Mouse (Mus musculus) frontal cortex, adult 2 months (tissue): ENCODE measurements around the gene Ubn1. TPM values are rescaled to one million over a fixed set of nuclear protein-coding genes. Genes with fewer than 3 reads are reported as not detected.
A peak's percentile ranks its signal among the peaks of the same experiment; 100 is the strongest.

Experiments
- DNase-seq, 2 experiments: peaks; one replicate each; pipeline ENCODE4 v3.0.0; 2022; ENCODE audit warnings: low spot score in 1 of 2; ENCODE audit errors: extremely low spot score in 1 of 2
- polyA plus RNA-seq: library from polyadenylated mRNA; depleted of rRNA; stranded (reverse); fragments of >200 nt; gene quantifications from 2 replicates; pipeline ENCODE4 v1.2.3, GENCODE M21; 2012

Gene Ubn1
- polyA plus RNA-seq, 1 experiment = 34.9 TPM

DNA sequence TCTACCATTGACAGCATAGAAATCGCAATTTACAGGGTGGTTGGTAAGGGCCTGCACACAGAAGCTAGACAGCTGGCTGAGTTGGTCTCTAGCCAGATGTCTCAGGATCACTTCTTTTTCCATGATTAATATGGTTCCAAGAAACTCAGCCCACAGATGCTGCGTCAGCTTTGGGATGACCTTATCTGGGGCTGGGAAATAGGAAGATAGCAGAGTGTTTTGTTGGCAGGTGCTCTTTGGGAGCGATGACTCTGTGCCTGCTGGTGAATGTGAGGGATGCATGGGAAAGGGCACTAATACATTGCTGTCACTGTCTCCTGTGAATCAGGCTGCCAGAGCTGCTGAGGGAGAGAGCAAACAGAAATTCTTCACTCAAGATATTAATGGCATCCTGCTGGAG, 20.5 kb downstream of the Ubn1 start:
- DNase-seq = peak; percentile 29 to 66

DNA sequence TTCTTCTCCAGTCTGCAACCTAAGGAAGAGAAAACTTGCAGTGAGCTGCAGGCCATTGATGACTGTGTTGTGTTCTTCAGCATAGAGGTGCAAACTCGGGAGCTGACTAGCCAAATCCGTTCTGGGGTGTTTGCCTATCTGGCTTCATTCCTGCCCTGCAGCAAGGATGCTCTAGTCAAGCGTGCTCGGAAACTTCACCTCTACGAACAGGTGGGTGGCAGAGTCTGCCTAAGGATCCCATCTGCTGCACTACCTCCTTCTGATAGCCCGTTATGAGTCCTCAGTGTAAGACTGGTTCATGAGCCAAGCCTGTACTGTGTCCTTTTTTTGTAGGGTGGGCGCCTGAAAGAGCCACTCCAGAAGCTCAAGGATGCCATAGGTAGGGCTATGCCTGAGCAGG, 22.1 kb downstream of the Ubn1 start:
- DNase-seq = no peak

DNA sequence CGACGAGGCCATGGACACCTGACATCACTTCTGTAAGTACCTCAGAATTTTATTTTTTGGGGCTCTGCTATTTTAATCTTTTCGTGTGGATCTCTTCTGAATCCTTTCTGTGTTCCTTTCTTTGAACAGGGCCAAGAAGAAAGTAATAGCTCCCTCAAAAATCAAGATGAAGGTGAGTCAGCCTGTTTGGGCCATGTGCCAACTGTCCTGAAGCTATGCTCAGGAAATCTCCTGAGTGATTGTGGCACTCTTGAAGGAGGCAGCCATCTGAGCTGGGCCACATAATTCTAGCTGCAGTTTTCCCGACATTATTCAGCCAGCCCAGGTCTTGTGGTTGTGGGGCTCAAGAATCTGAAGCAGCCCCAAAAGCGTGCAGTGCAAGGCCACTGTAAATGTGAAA, 24.5 kb downstream of the Ubn1 start:
- peak in 1 of 2 experiments; percentile 54 for DNase-seq

DNA sequence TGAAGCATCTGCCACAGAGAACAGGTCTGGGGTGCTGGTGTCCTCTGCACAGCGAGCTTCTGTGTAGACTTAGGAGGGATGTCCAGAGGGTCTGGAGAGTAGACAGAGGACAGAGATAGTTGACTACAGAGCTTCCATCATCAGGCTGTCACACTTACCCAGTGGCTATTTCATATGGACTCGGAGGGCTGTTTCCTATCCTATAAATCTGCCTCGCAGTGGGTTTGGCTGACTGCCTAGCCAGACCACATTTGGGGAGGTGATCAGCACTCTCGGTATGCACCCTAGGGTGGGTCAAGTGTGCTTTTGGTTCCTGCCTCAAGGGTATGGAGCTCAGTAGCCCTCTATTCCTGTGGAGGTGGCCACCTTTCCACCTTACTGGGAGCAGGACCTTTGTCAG, 35.3 kb downstream of the Ubn1 start:
- no peak for DNase-seq

DNA sequence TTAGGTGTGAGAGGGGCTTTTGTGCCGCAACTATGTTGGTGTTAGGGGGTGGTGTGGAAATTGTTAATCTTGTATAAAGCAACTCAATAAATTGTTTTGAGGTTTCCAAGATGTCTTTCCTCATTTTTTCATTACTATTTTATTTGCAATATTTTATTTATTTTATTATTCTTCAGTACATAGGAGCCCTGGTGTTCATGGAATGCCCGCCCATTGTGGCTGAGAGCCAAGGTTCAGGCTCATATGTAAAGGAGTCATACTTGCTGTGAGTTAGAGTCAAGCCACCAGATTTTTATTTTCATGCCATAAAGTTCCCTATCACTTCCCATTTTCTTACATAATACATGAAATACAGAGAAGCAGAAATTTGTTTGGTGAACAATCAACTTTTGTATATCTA, 36.3 kb downstream of the Ubn1 start:
- no peak for DNase-seq

DNA sequence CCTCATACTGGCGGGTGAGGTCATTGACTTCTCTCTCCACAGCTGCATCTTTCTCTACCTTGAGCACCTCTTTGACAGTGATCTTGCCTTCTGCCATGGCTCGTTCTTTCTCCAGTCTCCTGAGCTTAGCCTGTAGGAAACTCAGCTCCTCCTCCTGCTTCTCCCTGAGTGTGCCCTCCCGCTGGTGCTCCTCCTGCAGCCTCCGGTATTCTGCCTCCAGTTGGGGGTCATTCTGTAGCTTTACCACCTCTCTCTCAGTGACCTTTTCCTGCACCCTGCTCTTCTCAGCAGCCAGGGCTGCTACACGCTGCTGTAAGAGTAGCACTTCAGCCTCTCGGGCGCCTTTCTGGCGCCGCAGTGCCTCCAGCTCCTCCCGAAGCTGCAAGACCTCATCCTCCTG, 39.2 kb downstream of the Ubn1 start:
- DNase-seq = no peak

DNA sequence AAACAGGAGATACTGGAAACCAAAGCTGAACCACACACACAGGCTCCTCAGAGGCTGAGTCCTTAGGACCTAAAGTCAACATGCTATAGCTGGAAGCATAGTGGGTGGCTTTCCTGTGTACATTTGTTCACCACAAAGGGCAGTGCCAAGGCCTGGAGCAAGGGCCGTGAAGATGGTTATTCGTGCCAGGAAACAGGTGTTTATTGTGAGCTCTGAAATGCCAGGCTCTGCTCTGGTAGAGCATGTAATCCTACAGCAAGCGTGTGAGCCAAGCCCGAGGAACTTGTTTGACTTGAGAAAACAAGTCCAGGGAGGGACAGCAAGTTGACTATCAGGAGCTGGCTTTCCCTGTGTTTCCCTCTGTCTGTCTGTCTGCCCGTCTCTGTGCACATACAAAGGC, 43.4 kb downstream of the Ubn1 start:
- DNase-seq = no peak

DNA sequence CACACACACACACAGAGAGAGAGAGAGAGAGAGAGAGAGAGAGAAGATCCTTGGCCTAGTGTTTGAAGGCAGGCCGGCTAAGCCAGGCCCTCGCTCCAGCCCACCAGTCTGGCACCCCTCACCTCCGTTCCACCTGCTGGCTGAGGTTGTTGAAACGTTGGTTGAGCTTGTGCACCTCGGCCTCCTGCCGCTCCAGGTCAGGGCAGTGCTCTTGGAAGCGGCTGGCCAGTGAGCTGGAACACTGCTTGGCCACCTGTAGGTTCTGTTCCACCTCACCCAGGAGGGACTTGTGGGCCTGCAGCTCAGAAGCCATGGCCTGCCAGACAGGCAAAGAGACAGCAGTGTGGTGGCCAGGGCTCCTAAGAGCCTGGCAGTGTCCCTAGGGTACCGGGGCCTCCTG, 46.6 kb downstream of the Ubn1 start:
- no peak for DNase-seq

DNA sequence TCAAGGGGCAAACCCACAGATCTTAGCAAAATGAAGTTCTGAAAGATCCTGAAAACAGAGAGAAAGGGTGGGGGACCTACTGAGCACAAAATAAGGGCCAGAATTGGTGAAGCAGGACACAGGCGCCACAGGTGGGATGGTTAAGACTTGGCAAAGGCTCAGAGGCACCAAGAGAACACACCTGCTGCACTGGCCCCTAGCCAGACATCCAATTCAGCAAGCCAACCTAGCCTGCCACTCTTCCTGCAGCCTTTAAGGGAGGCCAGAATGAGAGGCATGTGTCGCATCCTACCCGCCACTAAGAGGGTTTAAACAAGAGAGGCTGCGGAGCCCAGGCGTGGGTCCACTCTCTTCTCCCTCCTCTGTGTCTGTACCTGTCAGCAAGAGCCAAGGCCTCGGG, 51.1 kb downstream of the Ubn1 start:
- DNase-seq = no peak

DNA sequence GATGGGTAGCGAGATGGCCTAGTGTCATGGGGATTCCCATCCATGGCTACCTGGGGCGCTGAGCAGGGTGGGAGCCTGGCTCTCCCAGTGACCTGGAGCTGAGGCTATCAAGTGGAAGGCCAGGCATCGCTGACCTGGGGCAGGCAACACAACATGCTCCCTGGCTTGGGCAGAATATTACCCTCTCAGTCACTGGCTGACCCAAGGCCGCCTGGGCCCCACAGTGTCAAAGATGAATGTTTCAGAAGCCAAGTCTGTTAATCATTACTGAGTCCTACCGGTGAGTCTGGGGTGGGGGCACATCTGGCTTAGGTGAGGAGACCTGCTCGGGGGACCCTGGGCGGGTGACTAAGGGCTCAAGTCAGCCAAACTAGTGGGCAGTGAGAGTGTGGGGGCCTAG, 60.0 kb downstream of the Ubn1 start:
- DNase-seq = no peak

DNA sequence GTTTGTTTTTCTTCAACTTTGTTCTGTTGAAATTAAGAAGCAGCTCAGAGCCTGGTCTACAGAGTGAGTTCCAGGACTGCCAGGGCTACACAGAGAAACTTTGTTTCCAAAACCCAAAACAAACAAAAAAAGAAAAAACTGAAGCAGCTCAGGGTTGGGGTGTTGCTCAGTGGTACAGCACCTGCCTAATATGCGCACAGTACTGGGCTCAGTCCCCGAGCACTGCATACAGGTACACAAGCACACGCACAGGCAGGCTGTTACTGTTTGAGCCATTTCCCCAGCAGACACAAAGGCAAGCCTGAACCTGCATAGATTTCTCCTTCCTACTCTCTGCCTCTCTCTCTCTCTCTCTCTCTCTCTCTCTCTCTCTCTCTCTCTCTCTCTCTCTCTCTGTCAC, 61.2 kb downstream of the Ubn1 start:
- no peak for DNase-seq

DNA sequence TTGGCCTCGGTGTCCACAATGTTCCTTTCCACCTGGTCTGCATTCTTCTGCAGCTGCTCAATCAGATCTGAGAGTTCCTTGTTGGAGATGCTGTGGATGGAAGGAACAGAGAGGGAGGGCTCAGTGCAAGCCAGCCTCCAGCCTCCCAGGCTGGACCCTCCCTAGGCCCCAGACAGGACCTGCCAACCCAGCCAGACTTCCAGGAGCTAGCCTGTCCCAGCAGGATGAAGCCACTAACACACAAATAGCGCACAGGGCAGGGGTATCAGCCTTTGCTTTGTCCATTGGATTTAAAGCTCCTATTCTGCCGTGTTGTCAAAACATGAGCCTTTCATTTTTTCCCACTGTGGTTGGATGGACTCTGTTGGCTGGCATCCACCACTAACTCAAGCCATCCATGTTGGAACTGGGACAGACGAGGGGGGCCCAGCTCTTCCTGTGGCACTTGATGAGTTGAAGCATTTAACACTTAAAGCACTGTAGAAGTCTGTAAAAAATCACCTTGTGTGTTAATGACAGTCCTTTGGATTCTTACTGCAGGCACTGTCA, 63.2 kb downstream of the Ubn1 start:
- no peak for DNase-seq

DNA sequence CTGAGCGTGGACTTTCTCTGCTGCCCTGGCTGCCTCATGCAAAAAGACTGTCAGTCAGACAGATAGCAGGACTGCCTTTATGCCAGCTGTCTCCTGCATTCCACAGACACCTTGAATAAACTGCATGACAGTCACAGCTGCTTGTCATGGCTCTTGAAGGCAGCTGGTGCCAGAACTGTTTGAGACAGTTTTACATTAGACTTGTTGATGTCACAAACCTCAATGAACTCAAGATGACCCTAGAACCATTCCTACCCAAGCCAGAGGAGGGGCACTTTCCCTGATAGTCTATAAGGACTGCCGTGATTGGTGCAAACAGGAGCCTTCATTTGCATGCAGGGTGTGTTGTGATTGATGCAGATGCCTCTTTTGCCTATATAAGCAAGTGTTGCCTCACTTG, 63.7 kb downstream of the Ubn1 start:
- no peak for DNase-seq

DNA sequence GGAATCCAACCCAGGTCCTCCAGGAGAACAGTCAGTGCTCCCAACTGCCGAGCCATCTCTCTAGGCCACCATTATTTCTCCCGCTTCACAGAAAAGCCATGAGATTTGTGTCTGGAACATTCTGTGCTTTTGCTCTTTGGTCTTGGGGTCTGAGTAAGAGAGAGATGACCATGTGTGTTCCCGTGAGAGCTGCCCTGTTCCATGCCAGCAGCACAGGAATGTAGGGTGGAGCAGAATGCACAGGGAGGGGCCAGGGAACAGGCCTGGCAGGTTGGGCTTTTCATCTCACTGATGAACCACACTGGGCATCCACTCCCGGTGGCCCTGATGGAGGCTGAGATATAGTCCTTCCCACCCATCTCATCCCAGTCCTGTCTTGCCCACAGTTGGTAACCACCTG, 69.5 kb downstream of the Ubn1 start:
- DNase-seq = no peak

DNA sequence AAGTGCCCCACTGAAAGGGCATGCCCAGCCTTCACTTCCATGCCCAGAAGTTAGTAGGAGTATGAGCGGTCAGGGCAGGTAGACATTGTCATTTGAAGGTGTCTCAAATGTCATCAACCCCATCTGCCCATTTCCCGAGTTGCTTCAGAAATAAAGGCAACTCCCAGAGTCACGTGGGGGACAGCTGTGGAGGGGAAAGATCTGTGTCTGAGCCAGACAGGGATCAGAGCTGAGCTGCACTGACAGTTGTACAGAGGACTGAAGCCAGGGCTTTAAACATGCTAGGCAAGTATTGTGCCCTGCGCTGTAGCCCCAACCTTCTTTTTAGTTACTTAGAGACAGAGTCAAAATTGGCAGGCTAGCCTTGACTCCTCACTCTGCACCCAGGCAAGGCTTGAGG, 70.0 kb downstream of the Ubn1 start:
- no peak for DNase-seq

DNA sequence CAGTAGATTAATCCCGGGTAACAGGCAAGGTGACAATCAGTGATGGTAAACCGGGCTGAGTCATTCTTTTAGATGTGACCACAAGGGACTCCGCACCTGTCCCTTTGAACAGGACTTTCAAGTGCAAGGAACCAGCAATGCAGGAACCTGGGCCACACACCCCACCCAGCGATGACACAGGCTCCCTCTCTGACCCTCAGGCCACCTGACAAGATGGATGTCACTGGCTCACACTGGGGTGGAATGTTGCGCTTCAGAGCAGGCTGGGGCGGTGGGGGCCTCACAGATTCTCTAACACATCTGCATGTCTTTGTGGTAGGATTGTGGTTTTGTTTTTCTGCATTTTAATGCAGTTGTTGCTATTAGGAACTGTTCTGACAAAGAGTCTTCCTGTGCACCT, 73.6 kb downstream of the Ubn1 start:
- no peak for DNase-seq

DNA sequence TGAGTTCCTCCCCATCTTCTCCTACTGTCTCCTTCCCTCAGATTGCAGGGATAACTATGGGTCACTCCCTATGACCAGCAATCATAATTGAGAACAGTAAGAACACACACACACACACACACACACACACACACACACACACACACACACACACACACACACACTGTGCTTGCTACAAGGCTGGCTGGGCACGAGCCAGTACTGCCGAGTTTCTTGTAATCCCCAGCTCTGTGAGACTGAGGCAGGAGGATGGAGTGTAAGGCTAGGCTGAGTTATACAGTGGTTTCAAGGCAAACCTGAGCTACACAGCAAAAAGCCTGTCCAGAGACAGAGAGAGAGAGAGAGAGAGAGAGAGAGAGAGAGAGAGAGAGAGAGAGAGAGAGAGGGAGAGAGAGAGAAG, 80.3 kb downstream of the Ubn1 start:
- no peak for DNase-seq

DNA sequence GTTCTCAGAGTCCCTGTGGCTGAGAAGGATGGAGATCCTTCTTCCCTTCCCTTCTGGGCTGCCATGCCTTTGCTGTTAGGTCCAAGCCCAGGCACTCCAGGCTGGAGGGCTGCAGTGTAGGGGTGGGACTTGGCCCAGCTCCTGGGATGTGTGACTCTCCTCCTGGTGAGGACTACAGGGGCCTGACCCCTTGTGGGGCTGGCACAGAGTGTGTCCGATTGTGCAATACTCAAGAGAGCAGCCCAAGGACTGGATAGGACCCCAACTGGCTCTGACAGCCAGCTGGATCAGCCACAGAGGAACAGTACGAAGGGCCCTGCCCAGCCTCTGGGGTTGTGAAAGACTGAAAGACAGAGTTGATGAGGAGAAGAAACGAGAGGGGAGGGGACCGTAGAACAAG, 80.9 kb downstream of the Ubn1 start:
- DNase-seq = no peak

DNA sequence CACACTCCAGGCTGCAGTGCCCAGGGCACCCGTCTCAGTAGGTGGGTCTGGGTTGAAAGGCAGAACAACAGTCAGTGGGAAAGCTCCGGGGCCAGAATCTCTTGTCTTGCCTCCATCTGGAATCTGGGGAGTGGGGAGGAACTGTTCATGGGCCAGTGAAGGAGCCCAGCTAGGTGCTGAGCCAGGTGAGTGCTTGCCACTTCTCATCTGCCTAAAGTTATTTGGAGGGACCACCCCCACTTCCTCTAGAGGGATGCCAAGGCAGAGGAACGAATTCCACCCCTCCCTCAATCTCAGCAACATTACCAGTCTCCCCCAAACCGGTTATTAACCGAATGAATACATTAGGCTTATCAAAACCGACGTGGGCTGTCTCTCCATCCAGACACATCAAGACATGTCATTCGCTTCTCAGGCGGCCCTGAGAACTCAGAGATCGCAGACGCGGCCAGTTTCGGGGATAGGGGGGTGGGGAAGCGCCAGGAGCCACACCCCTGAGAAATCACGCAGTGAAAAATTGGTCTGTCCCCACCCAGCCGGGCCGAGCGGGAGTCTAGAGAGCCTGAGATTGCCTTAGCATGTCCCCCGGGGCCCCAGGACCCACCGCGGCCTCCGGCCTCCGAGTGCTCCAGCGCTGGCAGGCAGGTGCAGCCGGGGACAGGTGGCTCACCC, 81.5 kb downstream of the Ubn1 start:
- DNase-seq = no peak

DNA sequence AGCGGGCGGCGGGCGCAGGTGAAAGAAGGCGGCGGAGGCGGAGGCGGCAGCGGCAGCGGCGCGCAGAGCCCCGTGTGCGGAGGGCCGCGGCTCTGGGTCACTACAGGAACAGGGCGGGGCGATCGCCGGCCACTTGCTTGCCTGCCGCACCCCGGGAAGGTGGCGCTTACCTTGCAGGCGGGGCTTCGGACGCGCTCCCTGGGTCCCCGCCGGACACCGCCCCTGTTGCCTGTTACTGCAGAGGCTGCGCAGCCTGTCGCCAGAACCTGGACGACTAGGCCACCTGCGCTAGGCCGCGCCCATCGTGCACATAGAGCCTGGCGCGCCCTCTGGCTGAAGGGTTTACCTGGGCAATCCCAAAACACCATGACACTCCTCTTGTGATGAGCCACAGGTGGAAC, 82.5 kb downstream of the Ubn1 start, which contains the start of gene Ppl:
TSS of gene Ppl (minus strand) at position 21 of the 401 bp plus-strand sequence.
- DNase-seq = no peak

DNA sequence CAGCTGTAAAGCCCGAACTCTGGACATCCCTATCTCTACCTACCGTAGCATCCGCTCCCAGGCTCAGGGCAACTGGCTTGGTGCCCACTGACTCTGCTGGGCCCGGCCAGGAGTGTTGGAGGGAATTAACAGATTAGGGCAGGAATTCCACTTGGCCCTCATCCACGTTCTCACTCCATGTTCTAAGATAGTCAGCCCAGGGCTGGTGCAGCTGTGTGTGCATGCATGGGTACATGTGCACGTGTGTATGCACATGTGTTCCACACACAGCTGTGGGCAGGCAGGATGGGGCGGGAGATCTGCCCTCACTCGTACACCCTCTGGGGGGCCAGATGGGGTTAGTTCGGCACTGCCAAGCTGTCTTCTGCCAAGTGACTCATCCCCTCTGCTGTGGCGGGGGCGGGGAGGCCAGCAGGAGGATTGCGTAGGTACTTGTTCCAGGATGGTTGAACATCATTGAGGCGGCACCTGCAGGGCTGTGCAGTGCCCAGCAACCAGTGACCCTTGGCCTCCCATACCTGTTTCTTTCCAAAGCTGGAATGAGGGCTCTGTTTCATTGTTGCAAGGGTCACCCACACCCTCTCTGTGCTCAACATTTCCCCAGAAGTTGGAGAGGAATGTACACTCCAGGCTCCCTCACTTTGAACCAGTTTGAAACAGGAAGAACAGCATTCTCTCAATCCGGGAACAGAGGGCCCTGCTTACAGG, 84.9 kb downstream of the Ubn1 start:
- DNase-seq = peak in 1 of 2 experiments; percentile 67

DNA sequence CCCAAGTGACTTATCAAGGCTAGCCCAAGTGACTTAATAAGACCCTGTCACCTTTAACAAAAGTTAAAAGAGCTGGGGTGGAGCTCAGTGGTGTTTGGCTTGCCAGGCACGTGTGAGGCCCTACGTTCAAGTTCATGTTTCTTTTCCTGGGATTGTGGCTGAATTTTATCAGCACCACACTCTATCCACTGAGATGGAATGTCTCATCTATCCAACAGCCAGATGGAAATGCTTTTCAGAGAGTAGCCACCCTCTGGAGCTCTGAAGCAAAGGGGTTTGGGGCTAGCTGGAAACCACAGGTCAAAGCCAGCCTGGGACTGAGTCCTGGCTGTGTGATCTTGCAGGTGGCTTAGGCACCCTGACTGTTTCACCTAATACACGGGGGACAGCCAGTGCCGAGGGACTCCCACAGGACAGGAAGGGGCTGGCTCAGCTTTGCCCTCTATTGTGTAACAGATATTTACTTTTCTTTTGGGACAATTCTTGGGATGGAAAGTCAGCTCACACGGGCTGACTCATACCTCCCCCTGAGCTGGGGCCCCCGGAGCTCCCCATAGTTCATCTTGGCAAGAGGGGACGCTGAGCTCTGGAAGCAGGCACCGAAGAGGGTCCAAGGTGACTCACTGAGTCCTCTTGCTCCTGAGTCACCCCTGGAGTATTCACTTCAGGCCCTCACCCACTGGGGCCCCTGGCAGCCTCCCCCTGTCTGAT, 85.8 kb downstream of the Ubn1 start:
- DNase-seq = no peak
